Comparison of ENCODE assay signal across 32 mouse cellular contexts in the genomic region with DNA sequence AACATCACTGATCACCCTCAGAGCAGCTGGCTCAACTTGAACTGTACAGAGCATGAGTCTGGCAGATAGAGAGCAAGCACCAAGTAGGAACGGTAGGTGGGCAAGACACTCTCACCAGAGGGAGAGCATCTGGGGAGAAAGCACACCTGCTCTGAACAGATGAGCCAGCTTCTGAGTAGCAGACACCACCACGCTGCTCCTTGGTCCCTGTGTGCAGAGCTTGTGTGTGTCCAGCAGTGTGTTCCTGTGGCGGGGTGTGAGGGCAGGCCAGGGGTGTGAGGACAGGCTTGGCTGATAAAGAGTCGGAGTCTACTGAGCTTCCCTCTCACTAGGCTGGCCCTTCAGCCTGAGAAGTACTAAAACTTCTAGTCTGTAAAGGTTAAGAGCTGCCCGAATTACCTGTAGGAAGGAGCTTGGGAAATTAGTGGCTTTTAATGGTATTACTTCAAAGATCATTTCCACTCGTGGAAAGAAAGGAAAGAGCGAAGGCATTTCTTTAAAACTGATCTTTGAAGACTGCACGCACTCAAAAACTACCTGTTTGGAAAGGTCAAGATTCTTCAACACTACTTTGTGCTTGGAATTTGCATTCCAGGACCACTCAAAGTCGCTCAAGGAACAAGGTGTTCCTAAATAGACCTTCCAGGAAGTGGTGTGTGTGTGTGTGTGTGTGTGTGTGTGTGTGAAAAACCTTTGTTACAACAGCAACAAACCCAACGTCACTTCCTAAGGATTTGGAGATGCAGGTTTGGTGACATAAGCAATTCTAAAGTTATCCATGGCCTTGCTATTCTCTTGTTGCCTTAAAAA. TPM values are rescaled to one million over a fixed set of nuclear protein-coding genes. Genes with fewer than 3 reads are reported as not detected.
A peak's percentile ranks its signal among the peaks of the same experiment; 100 is the strongest.
DNase-seq lines count a peak whose midpoint lies in the region; ATAC-seq and TF ChIP-seq lines count a peak whose summit lies in the region.
"Had no signal": no experiment of that assay in that cellular context is flagged by ENCODE, and none has a peak within 500 bp of the region (broad histone marks: within the 10 kb centered on the region; RNA-seq: fewer than 3 reads in every experiment).

No protein-coding gene starts in this region.

- 90% methylated on average over 10 of the region's 10 CpGs for WGBS in midbrain, embryonic 11.5 days
- WGBS in midbrain, embryonic 16.5 days, result 91% methylated on average over 10 of the region's 10 CpGs
- WGBS in lung, postnatal 0 days, result 53% methylated on average over 10 of the region's 10 CpGs

- H3K4me1 ChIP-seq in midbrain, embryonic 11.5 days (ENCODE audit: control insufficient read depth, insufficient read depth, low read length), result no peaks in the 10 kb centered on the region
- no peaks in the 10 kb centered on the region for H3K4me1 ChIP-seq in midbrain, embryonic 16.5 days (ENCODE audit: control insufficient read depth, insufficient read depth, low read length)
- no peaks in the 10 kb centered on the region; the same call in 1 of the 2 replicates for H3K4me1 ChIP-seq in lung, postnatal 0 days (ENCODE audit: insufficient read depth, low read depth, low read length)
- H3K4me1 ChIP-seq: midbrain, embryonic 15.5 days; neural tube, embryonic 12.5 days had no signal

- H3K27ac ChIP-seq in midbrain, embryonic 11.5 days (ENCODE audit: low read depth, low read length), result no peak overlapping the region
- no peak overlapping the region for H3K27ac ChIP-seq in midbrain, embryonic 16.5 days (ENCODE audit: low read length)
- peak overlapping the region; percentile 91 for H3K27ac ChIP-seq in lung, postnatal 0 days (ENCODE audit: low read length)
- H3K27ac ChIP-seq: embryonic facial prominence, embryonic 12.5 days; hindbrain, embryonic 14.5 days; kidney, embryonic 15.5 days; liver, embryonic 14.5 days; macrophage; midbrain, embryonic 15.5 days; neural tube, embryonic 12.5 days had no signal

- H3K36me3 ChIP-seq in midbrain, embryonic 11.5 days (ENCODE audit: control insufficient read depth, insufficient read depth, low read length), result no peaks in the 10 kb centered on the region
- no peaks in the 10 kb centered on the region for H3K36me3 ChIP-seq in midbrain, embryonic 16.5 days (ENCODE audit: control insufficient read depth, insufficient read depth, low read length)
- no peaks in the 10 kb centered on the region for H3K36me3 ChIP-seq in lung, postnatal 0 days (ENCODE audit: insufficient read depth, low read length)
- H3K36me3 ChIP-seq: embryonic facial prominence, embryonic 12.5 days; G1E; heart, embryonic 12.5 days; kidney, embryonic 15.5 days; midbrain, embryonic 15.5 days; neural tube, embryonic 12.5 days had no signal

- no peak for ATAC-seq in midbrain, embryonic 11.5 days (ENCODE audit: low FRiP score)
- ATAC-seq in midbrain, embryonic 16.5 days, result no peak
- ATAC-seq in lung, postnatal 0 days, result peak; percentile 93
- ATAC-seq: forebrain, embryonic 14.5 days; intestine, postnatal 0 days; midbrain, embryonic 15.5 days had no signal

- DNase-seq in heart, adult 11 months, result peak; percentile 71
- DNase-seq in heart, adult 8-10 months (ENCODE audit: low spot score), result no peak
- DNase-seq in midbrain, embryonic 11.5 days (ENCODE audit: low spot score, missing footprints), result peak; percentile 35
- peak; percentile 93 for DNase-seq in lung, postnatal 0 days (ENCODE audit: low spot score)
- DNase-seq in layer of hippocampus, postnatal 36 days, result no peak
- DNase-seq in frontal cortex, postnatal 36 days (ENCODE audit: low spot score in 2 of 2), result no peak
- no peak for DNase-seq in adipocyte (ENCODE audit: low spot score)
- DNase-seq: adrenal gland, postnatal 25 days; cerebellum, adult 11-12 months; cerebellum, adult 9-11 months; embryo, embryonic 11 days; gastrocnemius, postnatal 10 days; kidney, postnatal 36 days; liver; thymus, adult 2 months; thymus, postnatal 36 days had no signal

- H3K9ac ChIP-seq in midbrain, embryonic 11.5 days (ENCODE audit: low read length), result no peak overlapping the region
- no peak overlapping the region for H3K9ac ChIP-seq in midbrain, embryonic 16.5 days (ENCODE audit: low read depth, low read length)
- no peak overlapping the region for H3K9ac ChIP-seq in lung, postnatal 0 days (replicated peaks; ENCODE audit: low read depth)
- H3K9ac ChIP-seq: embryonic facial prominence, embryonic 12.5 days; heart, embryonic 12.5 days; hindbrain, embryonic 14.5 days; kidney, embryonic 15.5 days; liver, embryonic 14.5 days; midbrain, embryonic 15.5 days; neural tube, embryonic 12.5 days had no signal

- H3K4me3 ChIP-seq in midbrain, embryonic 11.5 days (ENCODE audit: low read depth, low read length), result no peak overlapping the region
- H3K4me3 ChIP-seq in midbrain, embryonic 16.5 days (ENCODE audit: low read depth, low read length), result no peak overlapping the region
- no peak overlapping the region for H3K4me3 ChIP-seq in lung, postnatal 0 days (ENCODE audit: low read depth, low read length)
- H3K4me3 ChIP-seq: embryonic facial prominence, embryonic 12.5 days; heart, embryonic 12.5 days; kidney, embryonic 15.5 days; midbrain, embryonic 15.5 days; myocyte; neural tube, embryonic 12.5 days had no signal

- TF ChIP-seq CTCF in lung, postnatal 0 days (IDR thresholded peaks at IDR 0.05), result no peak

- peak; percentile 100 for TF ChIP-seq EP300 in lung, postnatal 0 days (IDR thresholded peaks at IDR 0.05)

- H3K4me2 ChIP-seq in midbrain, embryonic 11.5 days, result no peak overlapping the region
- no peak overlapping the region for H3K4me2 ChIP-seq in midbrain, embryonic 16.5 days (ENCODE audit: low read length)
- H3K4me2 ChIP-seq in lung, postnatal 0 days (replicated peaks; ENCODE audit: low read depth, low read length), result no peak overlapping the region
- H3K4me2 ChIP-seq: embryonic facial prominence, embryonic 12.5 days; heart, embryonic 12.5 days; hindbrain, embryonic 14.5 days; kidney, embryonic 15.5 days; midbrain, embryonic 15.5 days; neural tube, embryonic 12.5 days had no signal

- H3K27me3 ChIP-seq in midbrain, embryonic 11.5 days (ENCODE audit: control insufficient read depth, insufficient read depth, low read length), result no peaks in the 10 kb centered on the region
- H3K27me3 ChIP-seq in midbrain, embryonic 16.5 days (ENCODE audit: control insufficient read depth, insufficient read depth, low read depth, low read length), result no peaks in the 10 kb centered on the region
- no peaks in the 10 kb centered on the region for H3K27me3 ChIP-seq in lung, postnatal 0 days (replicated peaks; ENCODE audit: insufficient read depth, low read length)
- H3K27me3 ChIP-seq: CH12.LX; embryonic facial prominence, embryonic 12.5 days; heart, embryonic 12.5 days; kidney, embryonic 15.5 days; midbrain, embryonic 15.5 days; neural tube, embryonic 12.5 days had no signal

- no peaks in the 10 kb centered on the region for H3K9me3 ChIP-seq in midbrain, embryonic 11.5 days (ENCODE audit: control insufficient read depth, low read length)
- no peaks in the 10 kb centered on the region for H3K9me3 ChIP-seq in midbrain, embryonic 16.5 days (replicated peaks; ENCODE audit: control insufficient read depth, low read length, poor library complexity, severe bottlenecking)
- no peaks in the 10 kb centered on the region for H3K9me3 ChIP-seq in lung, postnatal 0 days (ENCODE audit: low read length)
- H3K9me3 ChIP-seq: embryonic facial prominence, embryonic 12.5 days; G1E; heart, embryonic 12.5 days; kidney, embryonic 15.5 days; midbrain, embryonic 15.5 days; neural tube, embryonic 12.5 days had no signal

RNA-seq across cellular contexts. Expression of a gene that starts 9.7 kb away (rescaled TPM):
- total RNA-seq in heart, adult 8-10 months (2022), result 1 to 10 TPM; 1.4 to 2.4 (median 1.9) TPM
- 7.6 and 7.9 TPM in 2 replicates for polyA plus RNA-seq in midbrain, embryonic 11.5 days (2014; fragmentation: Nextera tagmentation; extraction: Ambion mirVana)
- 25.5 and 33.0 TPM in 2 replicates for polyA plus RNA-seq in midbrain, embryonic 16.5 days (2015; fragmentation: Nextera tagmentation; extraction: Ambion mirVana)
- 298 and 352 TPM in 2 replicates for polyA plus RNA-seq in lung, postnatal 0 days (2015; fragmentation: Nextera tagmentation; extraction: Ambion mirVana)
- total RNA-seq in layer of hippocampus, postnatal 36 days (2021), result 10 to 100 TPM; 14.3 to 19.8 TPM
- total RNA-seq: granulocyte monocyte progenitor cell, adult 5-6 weeks; megakaryocyte-erythroid progenitor cell, adult 5-6 weeks had no signal
- polyA plus RNA-seq: G1E, macrophage had no signal

Comparison
In these comparisons a context has a peak if more than half of its experiments do, and no peak if none do; other contexts are left out.
1. DNase-seq: peak in heart, adult 11 months (single experiment), midbrain, embryonic 11.5 days (single experiment) and lung, postnatal 0 days (single experiment); none in heart, adult 8-10 months (single experiment), layer of hippocampus, postnatal 36 days (0 of 2), frontal cortex, postnatal 36 days (0 of 2) and adipocyte (single experiment).